Mouse (Mus musculus) hindbrain, embryonic 16.5 days (tissue): ENCODE measurements around the gene Pgls. TPM values are rescaled to one million over a fixed set of nuclear protein-coding genes. Genes with fewer than 3 reads are reported as not detected.

Experiments
- ATAC-seq: fragments of 200-750 bp; cut with Nextera tagmentation; 2 replicates; pipeline ENCODE4 v1.8.0; 2017; ENCODE audit warnings: moderate TSS enrichment, moderate library complexity
- H3K27ac ChIP-seq: fragments of 300-500 bp; sonication (generic); 2 replicates; pipeline ENCODE4 v1.5.1; 2014; ENCODE audit warnings: low read depth, mild to moderate bottlenecking, control low read depth, low read length, moderate library complexity
- H3K27me3 ChIP-seq: fragments of 300-500 bp; sonication (generic); replicated peaks from 2 replicates; pipeline ENCODE4 v1.6.1; 2014; ENCODE audit warnings: low read length; ENCODE audit not compliant: control insufficient read depth, insufficient read depth
- H3K36me3 ChIP-seq: fragments of 300-500 bp; sonication (generic); 2 replicates; pipeline ENCODE4 v1.6.1; 2014; ENCODE audit warnings: mild to moderate bottlenecking, low read length, moderate library complexity, mixed read lengths; ENCODE audit not compliant: control insufficient read depth, insufficient read depth
- H3K4me1 ChIP-seq: fragments of 300-500 bp; sonication (generic); 2 replicates; pipeline ENCODE4 v1.6.1; 2014; ENCODE audit warnings: low read depth, low read length; ENCODE audit not compliant: control insufficient read depth, insufficient read depth
- H3K4me2 ChIP-seq: fragments of 300-500 bp; sonication (generic); 2 replicates; pipeline ENCODE4 v1.6.1; 2014; ENCODE audit warnings: mild to moderate bottlenecking, low read length, control low read depth, moderate library complexity
- H3K4me3 ChIP-seq: fragments of 300-500 bp; sonication (generic); 2 replicates; pipeline ENCODE4 v1.5.1; 2014; ENCODE audit warnings: mild to moderate bottlenecking, low read length, control low read depth, moderate library complexity
- H3K9ac ChIP-seq: fragments of 300-500 bp; sonication (generic); 2 replicates; pipeline ENCODE4 v1.6.1; 2014; ENCODE audit warnings: low read depth, mild to moderate bottlenecking, control low read depth, low read length, moderate library complexity
- H3K9me3 ChIP-seq: fragments of 300-500 bp; sonication (generic); 2 replicates; pipeline ENCODE4 v1.6.1; 2014; ENCODE audit warnings: mild to moderate bottlenecking, low read length, moderate library complexity; ENCODE audit not compliant: control insufficient read depth
- WGBS: fragments of 180-500 bp; shearing (Covaris S2); extraction: QIAGEN DNeasy Blood & Tissue Kit; methylation state at CpG from one replicate; pipeline ENCODE4 v1.1.7; 2014; 5-methylcytosine and 5-hydroxymethylcytosine counted together
- polyA plus RNA-seq: library from polyadenylated mRNA; unstranded; fragments of >200 nt; fragmentation: Nextera tagmentation; extraction: Ambion mirVana; gene quantifications from 2 replicates; pipeline ENCODE4 v1.2.1, GENCODE M21; 2015

Gene Pgls
- polyA plus RNA-seq, 1 experiment from 2014 or later, result 237 TPM

GRCm38 (mm10) chr8:71628396-71629095 lies 36.6 kb downstream of the Pgls start:
- H3K4me3 ChIP-seq, result peak overlapping the region; percentile 51
- no peaks in the 10 kb centered on the region for H3K9me3 ChIP-seq
- peak overlapping the region; percentile 76 for H3K9ac ChIP-seq
- no peak for ATAC-seq
- peak overlapping the region; percentile 98 for H3K4me2 ChIP-seq
- H3K36me3 ChIP-seq, result peaks cover 20% of the 10 kb centered on the region
- peaks cover 13% of the 10 kb centered on the region for H3K4me1 ChIP-seq
- H3K27ac ChIP-seq, result peak overlapping the region; percentile 87
- 7% methylated on average over 16 of the region's 16 CpGs for WGBS
- H3K27me3 ChIP-seq, result peaks cover 2% of the 10 kb centered on the region; the same call in 1 of the 2 replicates

- peak; percentile 91 for ATAC-seq
- peak overlapping the region; percentile 98 for H3K4me2 ChIP-seq
- peaks cover 2% of the 10 kb centered on the region; the same call in 1 of the 2 replicates for H3K27me3 ChIP-seq
- peak overlapping the region; percentile 51 for H3K4me3 ChIP-seq
- H3K4me1 ChIP-seq, result peaks cover 14% of the 10 kb centered on the region
- WGBS, result under 1% methylated on average over 52 of the region's 55 CpGs
- H3K27ac ChIP-seq, result peak overlapping the region; percentile 87
- peaks cover 14% of the 10 kb centered on the region for H3K36me3 ChIP-seq
- peak overlapping the region; percentile 76 for H3K9ac ChIP-seq
- no peaks in the 10 kb centered on the region for H3K9me3 ChIP-seq
These were observed 37.2 kb downstream of the Pgls start for GRCm38 (mm10) chr8:71629096-71629697.

DNA sequence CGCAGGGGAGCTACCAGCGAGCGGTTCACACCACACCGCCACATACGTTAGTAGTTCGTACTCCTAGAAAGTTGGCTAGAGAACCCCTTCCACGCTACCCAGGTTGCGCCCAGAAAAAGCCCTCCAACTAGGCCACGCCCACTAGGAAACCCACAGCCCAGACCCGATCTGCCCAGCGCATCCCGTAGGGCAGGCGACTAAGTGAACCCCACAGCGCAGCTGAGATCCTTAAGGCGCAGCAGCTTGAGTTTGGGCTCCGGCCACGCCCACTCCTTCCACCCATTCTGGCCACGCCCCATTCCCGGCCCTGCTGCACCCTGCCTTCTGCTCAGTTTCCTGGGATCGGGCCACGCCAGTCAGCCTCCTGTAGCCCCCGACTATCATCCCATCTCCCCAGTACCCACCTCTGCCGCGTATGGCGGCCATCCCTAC lies 37.8 kb downstream of the Pgls start:
- no peaks in the 10 kb centered on the region for H3K9me3 ChIP-seq
- 4% methylated on average over 25 of the region's 25 CpGs for WGBS
- peak overlapping the region; percentile 87 for H3K27ac ChIP-seq
- H3K27me3 ChIP-seq, result peaks cover 2% of the 10 kb centered on the region; the same call in 1 of the 2 replicates
- H3K36me3 ChIP-seq, result peaks cover 10% of the 10 kb centered on the region
- peak overlapping the region; percentile 98 for H3K4me2 ChIP-seq
- peak overlapping the region; percentile 51 for H3K4me3 ChIP-seq
- peak overlapping the region; percentile 76 for H3K9ac ChIP-seq
- H3K4me1 ChIP-seq, result peaks cover 17% of the 10 kb centered on the region
- ATAC-seq, result peak; percentile 16

DNA sequence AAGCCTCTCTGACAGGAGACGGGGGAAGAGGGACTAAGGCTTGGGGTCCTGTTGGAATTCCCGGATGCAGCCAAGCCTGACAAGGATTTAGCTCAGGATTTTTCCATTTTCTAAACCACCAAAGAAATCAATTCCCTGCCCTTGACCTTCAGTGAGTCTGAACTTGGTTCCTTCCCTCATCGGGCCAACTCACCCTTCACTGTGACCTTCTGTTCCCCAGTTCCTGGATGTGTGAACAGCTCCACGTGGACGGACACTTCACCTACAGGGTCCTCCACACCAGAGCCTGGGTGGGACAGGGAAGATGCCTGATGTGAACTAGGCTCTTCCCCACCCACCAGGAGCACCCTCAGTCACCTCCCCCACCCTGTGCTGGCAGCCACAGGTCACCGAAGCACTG lies 38.8 kb downstream of the Pgls start:
- no peak overlapping the region for H3K4me2 ChIP-seq
- peaks cover 2% of the 10 kb centered on the region; the same call in 1 of the 2 replicates for H3K27me3 ChIP-seq
- peaks cover 17% of the 10 kb centered on the region for H3K4me1 ChIP-seq
- peaks cover 11% of the 10 kb centered on the region for H3K36me3 ChIP-seq
- ATAC-seq, result no peak
- H3K27ac ChIP-seq, result no peak overlapping the region
- no peak overlapping the region for H3K9ac ChIP-seq
- no peak overlapping the region for H3K4me3 ChIP-seq
- WGBS, result 88% methylated on average over 6 of the region's 6 CpGs
- H3K9me3 ChIP-seq, result no peaks in the 10 kb centered on the region

DNA sequence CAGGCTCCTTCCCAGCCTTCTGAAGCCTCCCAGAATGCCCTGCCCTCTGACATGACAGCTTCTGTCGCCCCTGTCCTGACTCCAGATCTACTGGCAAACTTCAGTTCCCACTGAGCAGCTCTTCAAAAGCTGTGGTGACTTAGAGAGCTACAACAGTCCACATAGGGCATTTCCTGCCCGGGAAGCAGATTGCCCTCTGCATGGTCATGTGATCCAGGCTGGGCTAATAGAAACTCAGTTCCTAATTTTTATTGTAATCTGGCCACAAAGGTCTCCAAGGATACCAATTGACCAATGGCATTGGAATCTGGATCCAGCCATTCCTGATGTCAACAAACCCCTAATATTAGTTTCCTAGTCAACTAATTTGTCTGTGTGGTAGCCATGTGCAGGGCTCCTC lies 39.9 kb downstream of the Pgls start:
- H3K9me3 ChIP-seq, result no peaks in the 10 kb centered on the region
- WGBS, result 62% methylated on average over 2 of the region's 2 CpGs
- peaks cover 11% of the 10 kb centered on the region for H3K36me3 ChIP-seq
- ATAC-seq, result no peak
- H3K4me2 ChIP-seq, result no peak overlapping the region
- no peak overlapping the region for H3K27ac ChIP-seq
- H3K27me3 ChIP-seq, result peaks cover 2% of the 10 kb centered on the region
- no peak overlapping the region for H3K9ac ChIP-seq
- H3K4me3 ChIP-seq, result no peak overlapping the region
- H3K4me1 ChIP-seq, result peaks cover 17% of the 10 kb centered on the region

GRCm38 (mm10) chr8:71633164-71633563 lies 41.2 kb downstream of the Pgls start:
- WGBS, result 17% methylated on average over 18 of the region's 22 CpGs
- Histone ChIP-seq H3K27me3 (peaks cover 2% of the 10 kb centered on the region), H3K4me2 (no peak overlapping the region), H3K27ac (no peak overlapping the region), H3K9ac (no peak overlapping the region), H3K4me1 (peaks cover 17% of the 10 kb centered on the region), H3K36me3 (peaks cover 11% of the 10 kb centered on the region), H3K4me3 (no peak overlapping the region), H3K9me3 (no peaks in the 10 kb centered on the region)
- no peak for ATAC-seq

- ATAC-seq, result peak; percentile 35
- Histone ChIP-seq H3K27ac (0 out of 2 replicates have a peak overlapping the region, but pooled peaks have one; percentile 48), H3K9ac (peak overlapping the region; percentile 41; the same call in 1 of the 2 replicates), H3K4me2 (peak overlapping the region; percentile 39), H3K27me3 (peaks cover 2% of the 10 kb centered on the region), H3K4me3 (no peak overlapping the region), H3K4me1 (peaks cover 11% of the 10 kb centered on the region), H3K36me3 (peaks cover 12% of the 10 kb centered on the region), H3K9me3 (no peaks in the 10 kb centered on the region)
- WGBS, result 5% methylated on average over 26 of the region's 26 CpGs
These were observed 42.1 kb downstream of the Pgls start for GRCm38 (mm10) chr8:71633981-71634667.

DNA sequence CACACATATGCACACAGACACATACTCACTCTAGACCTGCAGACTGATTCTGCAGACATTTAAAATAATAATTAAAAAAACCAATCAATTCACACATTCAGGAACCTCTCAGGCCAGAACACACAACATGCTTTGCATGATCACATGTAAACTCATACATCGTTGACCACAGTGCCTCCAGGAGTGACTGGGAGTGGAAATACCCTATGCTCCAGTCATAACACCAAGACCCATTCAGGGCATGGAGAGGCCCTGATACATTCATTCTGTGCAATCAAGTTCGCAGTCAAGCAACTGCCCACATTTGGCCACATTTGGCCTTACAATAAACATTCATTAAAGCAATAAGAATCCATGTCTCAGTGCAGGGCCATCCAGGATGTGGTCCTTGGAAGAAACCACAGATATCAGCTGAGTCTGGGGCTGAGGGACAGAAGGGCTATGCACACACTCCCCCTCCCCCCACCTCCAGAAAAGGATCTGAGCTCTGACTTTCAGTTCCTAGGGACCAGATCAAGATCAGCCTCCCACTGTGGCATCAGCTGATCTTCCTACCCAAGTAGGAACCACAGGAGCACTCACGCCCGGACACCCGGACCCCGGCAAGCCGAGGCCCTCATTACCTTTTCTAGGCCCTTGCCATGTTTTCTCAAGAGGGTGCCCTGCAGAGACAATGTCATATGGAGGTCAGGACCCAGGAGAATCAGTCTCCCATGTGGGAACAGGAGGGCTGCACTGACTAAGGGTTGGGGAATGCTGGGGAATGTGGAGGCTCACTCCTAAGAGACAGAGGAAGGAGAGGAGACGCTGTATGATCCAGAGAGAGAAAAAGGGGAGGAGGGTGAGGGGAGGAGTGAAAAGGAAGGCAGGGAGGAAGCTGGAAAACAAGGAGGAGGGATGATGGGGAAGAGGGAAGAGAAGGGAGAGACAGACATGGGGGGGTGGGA lies 45.4 kb downstream of the Pgls start:
- 63% methylated on average over 8 of the region's 8 CpGs for WGBS
- H3K36me3 ChIP-seq, result peaks cover 25% of the 10 kb centered on the region

More for the DNA sequence above, 45.4 kb downstream of the Pgls start:
- H3K9ac ChIP-seq, result no peak overlapping the region
- H3K9me3 ChIP-seq, result no peaks in the 10 kb centered on the region
- H3K4me3 ChIP-seq, result no peak overlapping the region
- H3K4me1 ChIP-seq, result peaks cover 4% of the 10 kb centered on the region; the same call in 1 of the 2 replicates
- H3K4me2 ChIP-seq, result no peak overlapping the region
- peaks cover 2% of the 10 kb centered on the region for H3K27me3 ChIP-seq
- no peak overlapping the region for H3K27ac ChIP-seq
- no peak for ATAC-seq
